Mouse (Mus musculus): ENCODE results near the gene Tmem104. TPM values are rescaled to one million over a fixed set of nuclear protein-coding genes. Genes with fewer than 3 reads are reported as not detected.

Gene Tmem104
- polyA plus RNA-seq, 1 experiment from 2014 or later, result 5.1 TPM

DNA sequence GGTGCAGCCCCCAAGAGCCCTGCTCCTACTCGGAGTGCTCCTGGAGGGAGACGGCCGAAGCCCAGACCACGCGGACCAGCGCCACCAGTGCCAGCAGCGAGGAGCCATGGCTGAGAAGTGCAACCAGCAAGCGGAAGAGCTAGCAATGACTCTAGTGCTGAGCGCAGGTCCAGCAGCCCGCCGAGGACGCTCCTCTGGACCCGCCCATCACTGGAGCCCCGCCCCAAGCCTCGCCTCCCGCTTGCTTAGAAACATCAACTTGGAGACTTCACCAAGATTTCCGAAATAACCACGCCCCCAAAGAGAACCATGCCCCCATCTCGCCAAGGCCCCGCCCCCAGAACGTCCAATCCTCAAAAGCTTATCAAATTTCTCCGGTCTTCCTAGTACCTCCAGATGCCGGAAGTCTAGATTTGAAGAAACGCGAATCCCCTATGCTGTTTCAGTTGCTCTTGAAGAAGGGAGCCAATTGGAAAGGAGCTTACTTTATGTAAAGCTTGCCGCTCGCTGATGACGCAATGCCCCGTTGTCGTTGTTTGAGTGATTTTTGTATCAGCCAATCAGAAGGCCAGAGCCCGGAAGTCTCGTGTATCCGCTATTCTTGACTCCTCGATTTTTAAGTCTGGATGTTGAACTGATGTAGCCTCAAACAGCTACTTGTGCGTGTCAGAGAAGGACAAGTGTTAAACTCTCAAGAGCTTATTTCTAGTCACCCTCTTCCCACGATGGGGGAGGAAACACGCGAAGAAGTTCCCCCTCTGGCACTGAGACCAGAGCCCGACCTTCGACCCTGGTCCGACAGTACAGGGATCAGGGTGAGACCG lies 89.7 kb downstream of the Tmem104 start, which contains the start of gene Fdxr:
Gene Fdxr (minus strand): TSS at position 271 of the 824 bp plus-strand sequence.
- Histone ChIP-seq H3K27ac (peak within 1 kb of the TSS; percentile 85), H3K4me3 (replicated peaks) (peak within 1 kb of the TSS; percentile 70), H3K27me3 (no peaks in the 10 kb centered on the region), H3K36me3 (no peaks in the 10 kb centered on the region), H3K9ac (peak within 1 kb of the TSS; percentile 84), H3K4me1 (replicated peaks) (peaks cover 70% of the 10 kb centered on the region), H3K4me2 (peak within 1 kb of the TSS; percentile 93), H3K9me3 (replicated peaks) (no peaks in the 10 kb centered on the region)
- DNase-seq (peak; percentile 98), ATAC-seq (ENCODE audit: low read depth) (peak; percentile 92)
- under 1% methylated on average over 42 of the region's 42 CpGs for WGBS (ENCODE audit: insufficient replicate concordance)

DNA sequence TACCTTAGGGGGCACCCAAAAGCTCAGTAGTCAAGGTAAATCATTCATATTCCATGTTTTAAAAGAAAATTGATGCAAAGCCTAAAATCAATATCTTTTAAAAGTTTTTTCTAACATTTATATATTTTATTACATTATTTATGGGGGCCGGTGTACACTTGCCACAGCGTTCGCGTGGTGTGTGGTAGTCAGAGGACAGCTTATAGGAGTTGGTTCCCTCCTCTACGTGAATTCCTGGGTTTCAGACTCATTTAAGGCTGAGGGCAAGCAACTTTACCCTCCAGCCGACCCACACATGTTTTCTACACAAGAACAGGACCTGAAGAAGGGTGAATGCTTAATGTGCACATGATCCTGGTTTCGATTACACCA lies 90.3 kb downstream of the Tmem104 start:
- 16% methylated on average over 7 of the region's 7 CpGs for WGBS (ENCODE audit: insufficient replicate concordance)
- H3K27me3 ChIP-seq, result no peaks in the 10 kb centered on the region
- peak overlapping the region; percentile 85 for H3K27ac ChIP-seq
- no peaks in the 10 kb centered on the region for H3K36me3 ChIP-seq
- H3K4me1 ChIP-seq (replicated peaks), result peaks cover 66% of the 10 kb centered on the region
- peak overlapping the region; percentile 70 for H3K4me3 ChIP-seq (replicated peaks)
- peak overlapping the region; percentile 77 for H3K9ac ChIP-seq
- peak overlapping the region; percentile 93 for H3K4me2 ChIP-seq
- DNase-seq, result no peak
- no peaks in the 10 kb centered on the region for H3K9me3 ChIP-seq (replicated peaks)
- ATAC-seq (ENCODE audit: low read depth), result no peak; the same call in 1 of the 2 replicates

- peaks cover 60% of the 10 kb centered on the region for H3K4me1 ChIP-seq (replicated peaks)
- 68% methylated on average over 6 of the region's 6 CpGs for WGBS (ENCODE audit: insufficient replicate concordance)
- H3K36me3 ChIP-seq, result no peaks in the 10 kb centered on the region
- DNase-seq (peak; percentile 19), ATAC-seq (ENCODE audit: low read depth) (no peak)
- H3K9ac ChIP-seq, result peak overlapping the region; percentile 77; the same call in 1 of the 2 replicates
- no peaks in the 10 kb centered on the region for H3K27me3 ChIP-seq
- peak overlapping the region; percentile 70 for H3K4me3 ChIP-seq (replicated peaks)
- H3K9me3 ChIP-seq (replicated peaks), result no peaks in the 10 kb centered on the region
- H3K27ac ChIP-seq, result no peak overlapping the region
- H3K4me2 ChIP-seq, result peak overlapping the region; percentile 93
Observed at GRCm38 (mm10) chr11:115278176-115278575, 90.9 kb downstream of the Tmem104 start.

GRCm38 (mm10) chr11:115279726-115280125 lies 92.4 kb downstream of the Tmem104 start:
- H3K27ac ChIP-seq, result peak overlapping the region; percentile 23; the same call in 1 of the 2 replicates
- H3K9me3 ChIP-seq (replicated peaks), result no peaks in the 10 kb centered on the region
- no peaks in the 10 kb centered on the region for H3K27me3 ChIP-seq
- H3K36me3 ChIP-seq, result no peaks in the 10 kb centered on the region
- peak; percentile 56 for DNase-seq
- no peak overlapping the region for H3K4me2 ChIP-seq
- no peak overlapping the region for H3K4me3 ChIP-seq (replicated peaks)
- peaks cover 46% of the 10 kb centered on the region for H3K4me1 ChIP-seq (replicated peaks)
- H3K9ac ChIP-seq, result no peak overlapping the region
- WGBS (ENCODE audit: insufficient replicate concordance), result 39% methylated on average over 1 of the region's 1 CpGs
- ATAC-seq (ENCODE audit: low read depth), result no peak

- Histone ChIP-seq H3K4me3 (replicated peaks) (no peak overlapping the region), H3K4me2 (no peak overlapping the region), H3K4me1 (replicated peaks) (peaks cover 27% of the 10 kb centered on the region), H3K27ac (no peak overlapping the region), H3K9ac (no peak overlapping the region), H3K9me3 (replicated peaks) (no peaks in the 10 kb centered on the region), H3K27me3 (no peaks in the 10 kb centered on the region), H3K36me3 (no peaks in the 10 kb centered on the region)
- no peak for DNase-seq
- ATAC-seq (ENCODE audit: low read depth), result no peak
- WGBS (ENCODE audit: insufficient replicate concordance), result 70% methylated on average over 8 of the region's 8 CpGs
Observed at GRCm38 (mm10) chr11:115282295-115282694, 95.0 kb downstream of the Tmem104 start.

DNA sequence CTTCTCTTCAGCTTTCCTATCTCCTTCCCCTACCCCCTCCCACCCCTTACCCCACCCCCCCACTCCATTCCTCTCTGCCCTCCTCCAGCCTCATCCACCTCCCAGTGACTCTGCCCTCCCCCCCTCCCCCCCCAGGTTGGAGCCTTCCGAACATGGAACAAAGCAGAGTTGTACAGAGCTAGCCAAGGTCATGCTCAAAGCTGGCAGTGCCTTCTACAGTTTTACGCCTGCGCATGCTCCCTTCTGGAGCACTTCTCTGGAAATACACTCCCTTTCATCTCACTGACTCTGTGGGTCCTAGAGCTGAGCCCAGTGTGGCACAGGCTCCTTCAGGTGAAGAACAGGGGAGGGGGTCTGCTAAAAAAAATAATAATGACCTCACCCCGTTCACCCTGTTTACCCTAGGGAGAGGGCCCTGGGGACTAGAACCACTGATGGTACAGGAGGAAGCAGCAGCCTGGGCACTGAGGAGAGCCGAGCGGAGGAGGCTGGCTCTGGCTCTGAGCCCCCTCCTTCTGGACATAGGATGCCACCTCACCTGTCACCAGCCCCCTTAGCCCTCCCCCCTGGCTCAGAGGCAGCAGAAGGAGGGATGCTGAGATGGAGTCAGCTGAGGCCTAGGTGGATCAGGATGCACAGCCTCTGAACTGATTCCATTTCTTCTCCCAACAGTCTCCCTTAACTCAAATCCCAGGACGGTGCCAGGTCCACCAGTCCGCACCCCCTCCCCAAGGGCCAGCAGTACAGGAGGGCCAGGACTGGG lies 95.6 kb downstream of the Tmem104 start:
- DNase-seq, result no peak
- H3K27ac ChIP-seq, result no peak overlapping the region
- WGBS (ENCODE audit: insufficient replicate concordance), result 74% methylated on average over 8 of the region's 8 CpGs

GRCm38 (mm10) chr11:115283486-115283765 lies 96.1 kb downstream of the Tmem104 start:
- DNase-seq (no peak), ATAC-seq (ENCODE audit: low read depth) (no peak)
- H3K9ac ChIP-seq, result no peak overlapping the region
- H3K27me3 ChIP-seq, result no peaks in the 10 kb centered on the region
- H3K4me3 ChIP-seq (replicated peaks), result no peak overlapping the region
- peaks cover 18% of the 10 kb centered on the region for H3K4me1 ChIP-seq (replicated peaks)
- no peaks in the 10 kb centered on the region for H3K9me3 ChIP-seq (replicated peaks)
- H3K27ac ChIP-seq, result no peak overlapping the region
- H3K4me2 ChIP-seq, result no peak overlapping the region
- H3K36me3 ChIP-seq, result no peaks in the 10 kb centered on the region
- WGBS (ENCODE audit: insufficient replicate concordance), result 67% methylated on average over 9 of the region's 9 CpGs

More for the DNA sequence above, 95.6 kb downstream of the Tmem104 start:
- Histone ChIP-seq H3K4me1 (replicated peaks) (peaks cover 23% of the 10 kb centered on the region), H3K4me3 (replicated peaks) (no peak overlapping the region), H3K27me3 (no peaks in the 10 kb centered on the region), H3K4me2 (no peak overlapping the region), H3K9me3 (replicated peaks) (no peaks in the 10 kb centered on the region), H3K9ac (no peak overlapping the region), H3K36me3 (no peaks in the 10 kb centered on the region)
- no peak for ATAC-seq (ENCODE audit: low read depth)

DNA sequence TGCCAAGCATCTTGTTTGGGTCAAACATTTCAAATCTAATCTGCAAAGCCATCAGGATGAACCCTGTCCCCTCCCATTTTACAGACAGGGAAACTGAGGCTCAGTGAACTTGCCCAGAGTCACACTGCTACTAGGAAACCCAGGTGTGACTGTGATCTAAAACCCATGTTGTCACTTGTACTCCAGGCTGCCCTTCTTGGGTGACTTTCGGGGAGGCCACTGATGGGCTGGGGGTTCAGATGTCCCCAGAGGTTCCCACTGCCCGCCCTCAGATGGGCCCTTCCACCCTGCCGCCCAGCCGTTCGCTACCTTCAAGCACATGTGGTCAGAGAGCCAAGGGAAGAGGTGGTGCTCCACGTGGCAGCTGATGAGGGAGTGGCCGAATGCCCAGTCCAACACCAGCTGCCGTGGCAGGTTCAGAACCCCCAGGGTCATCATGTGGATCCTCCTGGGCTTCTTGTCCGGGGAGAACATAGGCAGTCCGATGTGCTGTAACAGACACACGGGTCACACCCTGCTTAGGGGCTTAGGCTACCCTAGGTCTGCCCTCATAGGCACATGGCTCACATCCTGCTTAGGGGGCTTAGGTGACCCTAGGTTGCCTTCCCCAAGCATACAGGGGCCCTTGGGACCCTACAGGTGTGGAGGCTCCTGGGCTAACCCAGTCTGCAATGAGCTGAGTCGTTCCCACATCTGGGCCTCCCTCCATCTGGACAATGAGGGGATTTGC lies 96.8 kb downstream of the Tmem104 start:
- DNase-seq (no peak), ATAC-seq (ENCODE audit: low read depth) (no peak)
- Histone ChIP-seq H3K9me3 (replicated peaks) (no peaks in the 10 kb centered on the region), H3K9ac (no peak overlapping the region), H3K4me2 (no peak overlapping the region), H3K4me3 (replicated peaks) (no peak overlapping the region), H3K27me3 (no peaks in the 10 kb centered on the region), H3K36me3 (no peaks in the 10 kb centered on the region), H3K27ac (no peak overlapping the region), H3K4me1 (replicated peaks) (peaks cover 12% of the 10 kb centered on the region)
- 73% methylated on average over 12 of the region's 12 CpGs for WGBS (ENCODE audit: insufficient replicate concordance)

GRCm38 (mm10) chr11:115285282-115285681 lies 98.0 kb downstream of the Tmem104 start:
- no peak for DNase-seq
- Histone ChIP-seq H3K27me3 (no peaks in the 10 kb centered on the region), H3K27ac (no peak overlapping the region), H3K9me3 (replicated peaks) (no peaks in the 10 kb centered on the region), H3K9ac (no peak overlapping the region), H3K36me3 (no peaks in the 10 kb centered on the region), H3K4me1 (replicated peaks) (peaks cover under 1% of the 10 kb centered on the region), H3K4me2 (no peak overlapping the region), H3K4me3 (replicated peaks) (no peak overlapping the region)
- WGBS (ENCODE audit: insufficient replicate concordance), result 18% methylated on average over 4 of the region's 4 CpGs
- ATAC-seq (ENCODE audit: low read depth), result no peak

DNA sequence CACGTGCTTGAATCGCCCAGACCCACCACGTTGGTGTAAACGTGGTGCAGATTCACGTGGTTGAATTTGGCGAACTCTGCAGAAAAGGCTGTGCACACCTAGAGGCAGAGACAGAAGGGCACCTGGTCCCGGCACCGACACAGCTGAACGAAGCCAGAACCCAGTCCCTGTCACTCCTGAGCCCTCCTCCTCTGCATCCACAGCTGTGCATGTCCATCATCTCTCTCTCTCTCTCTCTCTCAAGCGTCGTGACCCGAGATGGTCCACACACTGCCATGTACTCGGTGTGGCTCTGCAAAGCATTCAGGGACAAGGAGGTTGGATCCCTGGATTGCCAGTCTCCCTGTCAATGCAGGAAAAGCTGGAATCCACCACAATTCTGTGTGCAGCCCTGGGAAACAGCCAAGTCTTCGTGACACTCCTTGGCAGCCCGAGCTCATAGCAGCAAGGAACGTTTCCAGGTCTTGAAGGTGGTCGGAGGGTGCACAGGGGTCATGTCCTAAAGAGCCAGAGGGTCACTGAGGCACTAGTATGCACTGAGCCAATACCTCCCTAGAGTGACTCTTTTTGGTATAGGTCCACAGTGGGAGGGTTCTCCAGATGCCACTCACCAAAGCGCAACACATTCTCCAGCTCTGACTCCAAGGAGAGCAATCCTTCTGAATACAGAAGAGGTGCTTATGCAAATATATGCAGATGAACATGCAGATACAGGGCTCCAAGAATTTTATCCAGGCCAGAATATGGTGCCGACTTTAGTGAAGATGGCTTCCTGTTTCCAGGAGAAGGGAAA lies 99.1 kb downstream of the Tmem104 start:
- H3K4me1 ChIP-seq (replicated peaks), result peaks cover 9% of the 10 kb centered on the region
- H3K27ac ChIP-seq, result no peak overlapping the region
- H3K4me3 ChIP-seq (replicated peaks), result no peak overlapping the region
- no peaks in the 10 kb centered on the region for H3K27me3 ChIP-seq
- ATAC-seq (ENCODE audit: low read depth) (no peak), DNase-seq (no peak)
- H3K9ac ChIP-seq, result no peak overlapping the region
- WGBS (ENCODE audit: insufficient replicate concordance), result 63% methylated on average over 19 of the region's 19 CpGs
- H3K4me2 ChIP-seq, result no peak overlapping the region
- no peaks in the 10 kb centered on the region for H3K9me3 ChIP-seq (replicated peaks)
- no peaks in the 10 kb centered on the region for H3K36me3 ChIP-seq
